Mouse (Mus musculus) spleen, adult 12 weeks (tissue): ENCODE data around the gene Shc2.

ENCODE experiments used
- DNase-seq: peaks from one replicate; pipeline ENCODE4 v3.0.0; 2022; ENCODE audit warnings: low spot score

The Shc2 gene

DNA sequence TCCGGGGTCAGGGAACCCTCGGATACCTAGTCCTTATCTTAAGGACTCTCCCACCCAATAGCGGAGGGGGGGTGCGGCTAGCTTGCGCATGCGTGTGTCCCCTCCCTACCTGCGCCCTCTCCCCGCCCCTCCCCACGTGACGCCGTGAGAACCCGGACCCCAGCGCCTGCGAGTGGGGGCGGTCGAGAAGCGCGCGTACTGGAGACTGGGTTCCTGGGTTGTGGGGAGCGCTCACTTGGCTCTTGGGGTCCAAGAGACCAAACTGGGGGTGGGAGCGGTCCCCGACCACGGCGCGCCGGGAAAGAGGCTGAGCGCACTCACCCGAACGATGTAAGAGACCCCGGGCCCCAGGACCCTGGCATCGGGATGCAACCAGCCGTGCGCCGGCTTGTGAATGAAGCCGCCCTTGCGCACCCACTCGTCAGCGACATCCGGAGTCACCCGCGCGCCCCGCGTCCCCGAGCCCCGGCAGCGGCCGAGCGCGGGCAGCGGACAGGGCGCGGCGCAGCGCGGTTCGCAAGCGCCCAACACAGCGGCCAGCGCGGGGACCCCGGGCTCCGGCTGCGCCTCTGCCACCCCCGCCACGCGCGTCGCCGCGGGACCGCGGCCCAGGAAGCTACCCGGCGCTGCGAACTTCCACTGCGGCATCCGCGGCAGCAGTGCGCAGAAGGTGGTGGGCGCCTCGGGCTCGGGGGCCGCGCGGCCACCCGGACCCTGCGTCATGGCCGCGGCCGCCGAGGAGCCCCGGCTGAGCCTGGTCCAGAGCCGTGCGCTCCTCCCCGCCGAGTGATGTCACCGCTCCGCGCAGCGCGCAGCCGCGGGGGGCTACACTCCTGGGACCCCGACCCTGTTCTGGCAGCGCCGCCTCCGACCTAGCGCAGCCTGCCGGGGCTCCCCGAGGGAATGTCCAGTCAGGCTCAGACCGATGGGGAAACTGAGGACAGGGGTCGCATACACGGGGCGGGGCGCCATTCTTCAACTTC lies at the start of gene Shc2:
Shc2 (minus strand) TSS at position 791 of the 983 bp plus-strand sequence.
- DNase-seq = no peak

DNA sequence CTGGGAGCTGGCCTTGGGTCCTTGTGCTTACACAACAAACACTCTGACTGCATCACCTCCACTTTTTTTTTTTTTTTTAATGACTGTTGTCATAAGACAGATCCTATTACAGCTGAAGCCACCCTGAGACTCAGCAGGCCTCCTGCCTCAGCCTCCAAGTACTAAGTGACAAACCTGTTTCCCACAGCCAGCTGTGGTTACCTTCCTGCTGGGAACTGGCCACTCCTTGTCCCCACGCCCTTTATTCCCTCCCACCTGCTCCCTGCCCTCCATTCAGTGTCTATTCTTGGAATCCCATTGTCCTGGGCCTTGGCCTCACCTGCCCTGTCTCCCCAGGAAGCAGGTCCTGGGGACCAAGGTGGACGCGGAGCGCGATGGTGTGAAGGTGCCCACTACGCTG lies 49.8 kb upstream of the Shc2 start:
- no peak for DNase-seq

DNA sequence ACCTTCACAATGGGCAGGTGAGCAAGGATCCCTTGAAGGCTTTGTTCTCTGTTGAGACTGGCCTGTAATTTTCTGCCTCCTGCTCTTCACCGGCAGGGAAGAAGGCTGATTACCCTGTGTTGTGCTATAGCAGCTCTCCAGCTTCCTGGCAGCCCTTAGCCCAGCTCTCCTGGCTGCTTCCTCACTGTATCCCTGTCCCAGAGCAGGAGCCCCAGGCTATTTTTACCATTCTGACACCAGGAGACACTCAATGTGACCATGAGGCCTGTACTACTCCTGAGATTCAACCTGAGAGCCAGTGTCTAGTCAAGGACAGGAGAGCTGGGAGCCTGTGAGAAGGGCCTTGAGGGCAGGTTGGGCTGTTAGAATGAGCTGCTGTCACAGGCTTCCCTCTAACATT lies 49.0 kb upstream of the Shc2 start:
- DNase-seq = no peak

DNA sequence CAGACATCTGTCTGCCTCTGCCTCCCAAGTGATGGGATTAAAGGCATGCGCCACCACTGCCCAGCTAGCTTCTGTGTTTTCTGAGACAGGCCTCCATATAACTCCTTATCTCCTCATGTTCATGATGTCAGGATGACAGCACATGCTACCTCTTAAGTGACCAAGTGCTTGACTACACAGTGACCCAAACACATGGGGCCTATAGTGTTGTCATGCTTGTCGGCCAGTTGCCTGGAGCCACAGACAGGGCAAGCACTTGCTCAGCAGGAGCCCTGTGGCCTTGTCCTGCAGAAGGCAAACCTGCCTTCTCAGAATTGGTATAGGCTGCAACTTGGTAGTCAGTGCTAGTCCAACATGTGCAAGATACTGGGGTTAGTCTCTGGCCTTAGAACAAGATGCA lies 48.5 kb upstream of the Shc2 start:
- DNase-seq = no peak

DNA sequence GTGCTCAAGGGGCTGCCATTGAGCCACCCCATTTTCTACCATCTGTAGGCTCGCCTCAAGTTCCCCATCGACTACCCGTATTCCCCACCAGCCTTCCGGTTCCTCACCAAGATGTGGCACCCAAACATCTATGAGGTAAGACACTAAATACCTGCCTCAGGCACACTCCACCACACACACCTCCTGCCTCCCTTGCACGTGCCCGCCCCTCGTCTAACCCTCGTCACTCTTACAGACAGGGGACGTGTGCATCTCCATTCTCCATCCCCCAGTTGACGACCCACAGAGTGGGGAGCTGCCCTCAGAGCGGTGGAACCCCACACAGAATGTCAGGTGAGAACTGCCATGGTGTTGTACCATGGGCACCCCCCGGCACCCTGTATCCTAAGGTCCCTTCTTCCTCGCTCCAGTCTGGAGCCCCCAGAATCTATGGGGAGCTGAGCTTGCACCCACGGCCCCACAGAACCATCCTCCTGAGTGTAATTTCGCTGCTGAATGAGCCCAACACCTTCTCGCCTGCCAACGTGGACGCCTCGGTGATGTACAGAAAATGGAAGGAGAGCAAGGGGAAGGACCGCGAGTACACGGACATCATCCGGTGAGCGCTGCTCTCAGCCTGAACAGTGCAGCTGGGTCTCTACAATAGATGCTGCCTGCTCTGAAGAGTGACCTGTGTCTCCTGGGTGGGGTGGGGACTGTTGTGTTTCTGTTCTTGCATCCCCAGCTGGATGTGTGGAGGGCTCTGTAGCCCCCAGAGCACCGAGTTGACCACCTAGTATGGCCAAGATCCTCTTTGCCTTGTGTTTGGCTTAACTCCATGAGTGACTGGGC lies 47.3 kb upstream of the Shc2 start:
- DNase-seq = no peak

DNA sequence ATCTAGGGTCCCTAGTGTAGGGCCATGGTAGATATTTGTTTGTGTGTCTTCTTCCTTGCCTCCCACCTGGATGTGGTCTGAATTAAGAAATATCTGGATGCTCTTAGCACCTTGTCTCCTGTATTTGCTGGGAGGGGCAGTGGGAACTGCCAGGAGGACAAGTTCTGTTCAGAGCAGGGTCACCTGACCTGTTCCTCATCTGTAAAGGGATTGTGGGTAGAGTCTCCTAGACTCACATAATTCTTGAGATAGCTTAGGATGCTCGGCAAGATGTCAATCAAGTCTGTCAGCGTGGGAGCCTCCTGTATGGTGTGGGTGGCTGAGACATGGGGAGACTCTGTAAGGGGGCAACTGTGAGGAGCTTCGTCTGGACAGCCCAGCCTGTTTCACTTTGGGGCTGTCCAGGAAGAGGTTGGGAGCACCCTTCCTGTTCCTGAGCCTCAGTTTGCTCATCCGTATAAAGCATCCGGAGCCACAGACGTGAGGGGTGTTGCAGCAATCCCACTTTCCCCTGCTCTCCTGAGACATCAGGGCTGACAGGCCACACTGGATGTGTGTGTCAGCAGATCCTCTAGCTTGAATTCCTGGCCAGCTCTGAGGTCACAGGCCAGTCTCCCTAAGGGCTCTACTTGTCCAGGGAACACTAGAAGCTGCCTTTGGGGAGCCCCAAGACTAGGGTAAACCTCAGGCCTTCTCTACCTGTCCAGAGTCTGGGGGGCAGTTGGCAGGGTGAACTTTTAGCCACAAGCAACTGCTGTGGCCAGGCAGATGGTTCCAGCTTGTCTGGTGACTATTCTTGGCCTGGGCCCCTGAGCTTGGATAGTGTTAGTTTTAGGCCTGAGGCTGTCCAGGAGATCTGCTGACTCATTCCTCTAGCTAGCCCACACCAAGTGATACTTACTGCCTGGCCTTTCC lies 46.3 kb upstream of the Shc2 start:
- no peak for DNase-seq

DNA sequence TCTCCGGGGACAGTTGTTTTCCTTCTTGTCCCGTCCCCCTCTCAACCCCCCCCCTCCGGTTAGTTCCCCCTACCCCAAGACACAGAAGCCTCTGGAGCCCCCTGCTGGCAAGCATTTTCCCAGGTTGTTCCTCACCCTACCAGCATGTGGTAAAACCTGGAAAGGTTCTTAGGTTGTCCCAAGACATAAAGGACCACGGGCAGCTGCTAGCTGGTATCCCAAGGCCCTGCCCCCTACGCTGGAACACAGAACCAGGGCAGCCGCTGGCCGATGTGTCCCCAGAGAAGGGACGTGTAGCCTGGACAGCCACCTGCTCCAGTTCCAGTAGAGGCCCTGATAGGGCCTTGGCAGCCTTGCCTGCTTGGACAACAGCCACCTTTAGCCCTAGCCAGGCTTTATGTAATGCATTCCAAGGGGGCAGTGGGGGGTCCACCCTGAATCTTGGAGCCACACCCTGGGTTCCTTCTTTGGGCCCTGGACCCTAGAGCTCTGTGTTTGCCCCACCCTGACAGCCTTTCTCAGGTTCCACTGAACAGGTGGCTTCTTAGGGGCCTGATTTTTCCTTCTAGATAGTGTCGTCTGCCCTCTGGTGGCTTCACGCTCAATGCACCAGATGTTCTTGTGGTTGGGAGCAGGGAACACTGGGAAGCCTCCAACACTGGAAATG lies 45.3 kb upstream of the Shc2 start:
- no peak for DNase-seq

DNA sequence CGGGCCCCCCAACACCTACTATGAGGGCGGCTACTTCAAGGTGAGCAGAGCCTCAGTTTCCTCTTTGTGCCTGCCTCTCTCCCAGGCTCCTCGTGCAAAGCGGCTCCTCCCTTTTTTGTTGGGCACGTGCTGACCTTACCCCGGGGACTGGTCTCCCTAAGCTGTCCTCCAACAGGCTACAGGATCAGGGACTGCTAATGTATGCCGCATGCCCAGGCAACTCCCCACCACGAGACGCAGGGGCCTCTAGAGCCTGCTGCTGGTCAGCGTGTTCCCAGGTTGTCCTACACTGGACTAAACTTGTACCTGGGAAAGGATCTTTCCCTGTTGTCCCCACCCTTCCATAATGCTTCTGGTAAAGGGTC lies 44.8 kb upstream of the Shc2 start:
- DNase-seq = peak; percentile 34

DNA sequence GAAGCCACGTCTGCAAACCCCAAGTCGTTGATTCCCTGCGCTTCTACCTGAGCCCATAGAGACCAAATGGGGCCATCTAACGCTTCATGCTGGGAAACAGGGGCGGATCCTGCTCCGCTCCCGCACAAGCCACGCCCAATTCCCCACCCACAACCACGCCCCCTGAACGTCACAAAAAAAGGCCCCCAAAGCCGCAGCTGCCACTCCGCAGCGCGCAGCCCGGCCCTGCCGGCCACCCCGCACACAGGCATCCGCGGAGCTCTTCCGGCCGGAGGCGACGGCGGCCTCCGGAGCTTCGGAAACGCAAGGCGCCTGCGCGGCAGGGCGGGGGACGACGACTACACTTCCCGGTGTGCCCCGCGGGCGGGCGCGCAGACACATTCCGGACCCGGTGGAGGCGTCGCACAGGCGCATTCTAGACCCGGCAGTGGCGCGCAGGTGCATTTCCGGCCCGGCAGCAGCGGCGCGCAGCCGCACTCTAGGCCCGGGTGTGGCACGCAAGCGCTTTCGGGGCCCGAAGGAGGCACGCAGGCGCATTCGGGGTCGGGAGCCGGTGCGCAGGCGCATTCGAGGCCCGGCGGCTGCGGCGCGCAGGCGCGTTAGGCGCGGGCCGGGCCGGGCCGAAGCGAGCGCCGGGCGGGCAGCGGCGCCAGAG lies 44.0 kb upstream of the Shc2 start, which contains the start of gene Cdc34:
Cdc34 (plus strand) TSS at position 605 of the 655 bp plus-strand sequence.
- peak; percentile 99 for DNase-seq

DNA sequence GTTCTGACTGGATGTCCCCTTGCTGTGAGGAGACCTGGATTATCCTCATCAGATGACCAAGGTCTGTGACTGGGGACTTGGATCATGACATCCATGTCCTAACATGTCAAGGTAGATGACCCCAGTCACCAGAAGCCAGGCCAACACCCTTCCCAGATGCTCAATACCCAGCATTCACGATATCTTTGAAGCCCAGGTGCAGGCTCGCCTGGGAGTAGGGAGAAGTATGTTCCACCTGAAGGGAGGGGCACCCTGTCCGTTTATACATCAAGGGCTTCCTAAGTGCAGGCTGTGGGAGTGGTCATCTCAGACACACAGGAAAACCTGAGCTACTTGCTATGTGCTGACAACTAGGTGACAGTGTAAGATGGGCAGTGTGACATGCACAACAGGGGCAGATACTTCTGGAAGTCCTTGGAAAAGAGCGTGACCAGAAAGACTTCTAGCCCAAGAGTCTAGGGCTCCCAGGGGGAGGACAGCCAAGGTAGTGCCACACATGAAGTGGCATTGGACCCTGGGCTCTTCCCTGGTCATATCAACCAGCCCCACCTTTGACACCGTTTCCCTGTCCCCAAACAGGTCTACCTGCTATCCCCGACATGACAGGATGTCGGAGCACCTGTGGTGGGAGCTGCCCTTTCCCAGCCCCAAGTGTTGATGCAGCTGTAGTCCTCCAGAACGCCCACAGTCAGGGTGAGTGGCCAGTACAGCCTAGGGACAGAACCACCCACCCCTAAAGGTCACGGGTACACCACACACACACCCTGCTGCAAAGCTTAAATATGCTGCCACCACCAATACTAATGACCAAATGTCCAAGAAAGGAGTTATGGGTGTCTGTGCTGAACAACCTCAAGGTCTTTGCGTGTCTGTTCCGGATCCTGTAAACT lies 43.1 kb upstream of the Shc2 start:
- DNase-seq = no peak

DNA sequence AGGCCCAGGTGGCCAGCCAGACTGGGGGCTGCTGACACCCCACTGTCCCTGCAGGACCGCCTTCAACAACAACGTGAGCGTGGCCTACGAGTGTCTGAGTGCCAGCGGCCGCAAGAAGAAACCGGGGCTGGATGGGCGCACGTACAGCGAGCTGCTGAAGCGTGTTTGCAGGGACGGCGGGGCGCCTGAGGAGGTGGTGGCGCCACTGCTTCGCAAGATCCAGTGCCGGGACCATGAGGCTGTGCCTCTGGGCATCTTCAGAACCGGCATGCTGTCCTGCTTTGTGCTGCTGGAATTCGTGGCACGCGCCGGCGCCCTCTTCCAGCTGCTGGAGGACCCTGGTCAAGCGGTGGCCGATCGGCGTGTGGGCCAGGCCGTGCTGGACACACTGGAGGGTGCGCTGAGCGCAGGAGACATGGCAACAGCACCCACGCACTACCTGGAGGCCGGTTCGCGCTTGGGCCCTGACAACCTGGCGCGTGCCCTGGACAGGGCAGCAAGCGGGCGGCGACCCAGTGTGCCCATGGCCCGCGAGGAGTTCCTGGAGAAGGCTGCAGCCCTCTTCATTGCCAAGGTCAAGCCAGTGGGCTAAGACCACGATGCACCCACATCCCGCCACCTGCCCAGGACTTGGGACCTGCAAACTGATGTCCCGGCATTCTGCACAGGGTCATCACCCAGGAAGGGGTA lies 37.8 kb upstream of the Shc2 start:
- DNase-seq = no peak

DNA sequence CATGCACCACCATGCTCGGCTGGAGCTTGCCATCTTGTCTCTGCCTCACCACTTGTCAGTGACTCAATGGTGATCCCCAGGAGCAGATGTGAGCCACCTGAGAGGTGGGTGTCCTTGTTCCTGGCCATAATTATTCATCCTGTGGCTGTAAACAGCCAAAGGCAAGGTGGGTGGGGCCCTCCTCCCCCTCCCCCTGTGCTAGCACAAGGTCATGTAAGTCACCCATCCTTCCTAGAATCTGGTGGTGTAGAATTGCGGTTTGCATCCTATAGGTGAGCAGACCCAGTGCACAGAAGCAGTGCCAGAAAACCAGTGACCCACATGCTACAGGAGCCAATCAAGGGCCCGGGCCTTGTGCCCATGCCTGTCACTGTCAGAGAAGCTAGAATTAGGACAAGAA lies 35.3 kb upstream of the Shc2 start:
- no peak for DNase-seq

DNA sequence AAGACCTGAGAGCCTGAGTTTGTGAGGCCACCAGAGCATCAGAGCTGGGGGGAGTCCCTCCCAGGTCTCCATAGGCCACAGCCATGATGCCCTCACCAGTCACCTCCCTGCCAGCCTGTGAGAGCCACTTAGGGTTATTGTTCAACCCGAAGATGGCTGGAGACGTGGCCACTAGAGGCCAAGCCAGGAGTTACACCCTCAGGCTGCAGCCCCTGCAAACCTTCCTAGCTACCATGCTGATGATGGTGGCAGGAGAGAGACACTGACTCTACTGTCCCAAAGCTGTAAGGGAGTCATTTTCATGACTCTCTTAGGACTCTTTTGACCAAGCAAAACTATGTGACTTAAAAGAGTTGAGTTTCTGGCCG lies 34.4 kb upstream of the Shc2 start:
- no peak for DNase-seq

DNA sequence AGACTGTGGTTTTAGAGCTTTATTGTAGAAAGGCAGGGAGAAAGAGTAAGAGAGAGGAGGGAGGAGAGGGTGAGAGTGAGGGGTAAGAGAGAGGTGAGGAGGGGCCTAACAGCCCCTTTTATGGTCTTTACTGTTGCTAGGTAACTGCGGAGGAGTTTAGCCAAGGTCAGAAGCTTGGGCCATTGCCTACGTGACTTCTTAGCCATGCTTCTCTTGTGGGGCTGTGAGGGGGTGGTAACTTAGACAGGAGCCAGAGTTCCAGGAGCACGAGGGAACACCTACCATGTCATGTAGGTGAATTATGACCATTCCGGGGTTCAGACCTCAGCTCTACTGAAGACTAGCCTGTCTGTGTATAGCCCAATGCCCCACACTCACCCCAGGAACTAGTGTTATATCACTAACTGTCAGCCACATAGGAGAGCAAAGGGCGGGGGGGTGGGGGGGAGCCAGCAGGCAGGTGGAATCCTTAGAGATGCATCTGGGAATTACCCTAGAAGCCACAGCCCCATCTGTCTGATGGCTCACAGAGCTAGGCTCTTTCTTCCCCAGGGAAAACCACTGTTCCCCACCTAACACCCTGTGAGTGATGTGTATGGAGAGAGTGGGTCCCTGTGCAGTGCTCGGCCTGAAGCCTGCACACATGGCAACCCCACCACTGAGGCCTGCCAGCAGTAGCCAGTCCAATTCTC lies 33.8 kb upstream of the Shc2 start:
- no peak for DNase-seq

DNA sequence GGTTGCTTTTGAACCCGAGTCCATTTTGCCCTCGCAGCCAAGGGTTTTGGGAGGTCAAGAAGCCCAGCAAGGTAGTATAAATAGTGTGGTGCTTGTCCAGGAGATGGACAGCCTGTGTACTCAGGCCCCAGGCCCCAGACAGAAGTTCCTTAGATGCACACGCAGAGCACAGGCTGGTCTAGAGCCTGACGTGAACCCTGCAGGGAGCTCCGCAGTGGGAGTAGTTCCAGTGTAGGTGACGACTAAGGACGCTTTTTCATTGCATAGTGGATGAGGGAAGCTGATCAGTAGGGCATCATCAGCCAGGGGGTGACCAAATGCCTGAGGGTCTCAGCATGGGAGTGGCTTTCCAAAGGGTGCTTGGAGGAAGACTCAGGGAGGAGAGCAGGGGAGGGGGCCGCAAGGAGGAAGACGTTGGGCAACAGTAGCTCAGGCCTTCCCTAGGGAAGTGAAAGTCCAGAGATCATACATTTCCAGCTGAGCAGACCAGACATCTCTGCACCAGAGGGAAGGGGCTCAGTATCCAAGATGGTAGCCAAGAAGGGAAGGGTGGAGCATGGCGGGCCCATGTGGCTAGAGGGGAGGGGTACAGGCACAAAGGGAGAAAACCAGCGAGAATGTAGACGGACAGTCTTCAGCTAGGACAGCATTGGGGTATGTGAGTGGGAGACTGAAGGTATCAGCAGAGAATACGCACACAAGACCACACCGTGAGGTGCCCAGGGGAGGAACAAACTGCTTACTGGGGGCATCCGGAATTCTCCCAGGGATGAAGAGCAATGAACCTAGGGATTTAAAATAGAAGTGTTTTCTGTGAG lies 32.6 kb upstream of the Shc2 start:
- no peak for DNase-seq

DNA sequence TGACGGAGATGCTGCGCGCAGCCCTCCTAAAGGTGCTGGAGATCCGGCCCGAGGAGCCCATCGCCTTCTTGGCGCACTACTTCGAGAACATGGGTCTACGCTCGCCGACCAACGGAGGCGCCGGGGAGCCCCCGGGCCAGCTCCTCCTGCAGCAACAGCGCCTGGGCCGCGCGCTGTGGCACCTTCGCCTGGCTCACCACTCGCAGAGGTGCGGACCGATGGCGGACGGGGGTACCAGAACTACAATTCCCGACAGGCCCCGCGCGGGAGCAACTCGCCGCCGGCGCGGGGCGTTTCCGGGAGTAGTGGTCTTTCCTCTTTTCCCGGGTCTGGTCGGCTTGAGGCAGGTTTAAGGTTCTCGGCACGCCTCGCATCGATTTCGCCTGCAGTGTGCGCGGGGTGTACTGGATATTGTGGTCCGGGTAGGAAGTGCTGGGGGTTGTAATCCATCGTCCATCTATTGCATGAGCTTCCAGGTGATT lies 31.9 kb upstream of the Shc2 start:
- DNase-seq = peak; percentile 59

DNA sequence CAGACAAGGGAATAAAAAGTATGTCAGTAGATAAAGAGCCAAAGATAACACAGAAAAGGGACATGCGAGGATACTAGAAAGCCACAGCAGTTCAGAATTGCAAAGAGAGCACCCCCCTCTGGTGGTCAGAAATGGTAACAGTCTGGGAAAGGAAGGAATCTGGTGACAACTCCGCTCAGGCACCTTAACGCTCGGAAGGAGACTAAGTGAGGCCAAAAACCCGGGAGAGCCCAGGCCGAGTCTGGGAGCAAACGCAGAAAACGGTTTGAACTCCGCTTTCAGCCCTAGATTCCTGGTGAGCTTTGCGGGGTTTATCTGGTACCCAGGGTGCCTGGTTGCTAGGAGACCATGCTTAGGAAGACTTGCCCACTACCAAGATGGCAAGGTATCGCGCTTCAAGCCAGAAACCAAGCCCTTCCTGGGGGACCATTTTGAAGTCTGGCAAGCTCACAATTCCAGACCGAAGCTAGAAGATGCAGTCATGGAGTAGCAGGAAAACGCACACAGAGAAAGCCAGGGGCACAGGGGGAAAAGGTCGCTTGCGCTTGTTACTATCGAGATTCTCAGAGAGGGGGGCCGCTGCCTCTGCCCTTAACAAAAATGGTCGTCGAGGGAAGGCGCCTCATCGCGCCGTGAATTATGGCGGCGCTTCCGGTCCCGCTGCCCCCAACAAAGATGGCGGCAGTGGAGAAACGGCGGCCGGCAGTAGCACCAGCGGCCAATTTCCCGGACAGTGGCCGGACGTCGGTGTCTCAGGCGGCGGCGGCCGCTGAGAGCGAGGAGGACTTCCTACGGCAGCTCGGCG lies 31.3 kb upstream of the Shc2 start, which contains the start of gene Tpgs1:
Tpgs1 (plus strand) TSS at position 599 of the 805 bp plus-strand sequence.
- peak; percentile 88 for DNase-seq
